Mouse (Mus musculus) hindbrain, embryonic 12.5 days (tissue): Measurements from ENCODE around the gene Btn1a1. TPM values are rescaled to one million over a fixed set of nuclear protein-coding genes. Genes with fewer than 3 reads are reported as not detected.

Experiments
- ATAC-seq: fragments of 200-750 bp; cut with Nextera tagmentation; 2 replicates; pipeline ENCODE4 v1.8.0; 2017; ENCODE audit warnings: moderate TSS enrichment; ENCODE audit not compliant: low FRiP score
- H3K27ac ChIP-seq: fragments of 300-500 bp; sonication (generic); 2 replicates; pipeline ENCODE4 v1.5.1; 2016; ENCODE audit warnings: mild to moderate bottlenecking
- H3K27me3 ChIP-seq: fragments of 300-500 bp; sonication (generic); 2 replicates; pipeline ENCODE4 v1.6.1; 2016; ENCODE audit warnings: mild to moderate bottlenecking
- H3K36me3 ChIP-seq: fragments of 300-500 bp; sonication (generic); 2 replicates; pipeline ENCODE4 v1.6.1; 2016; ENCODE audit warnings: mild to moderate bottlenecking
- H3K4me1 ChIP-seq: fragments of 300-500 bp; sonication (generic); 2 replicates; pipeline ENCODE4 v1.6.1; 2016
- H3K4me2 ChIP-seq: fragments of 300-500 bp; sonication (generic); replicated peaks from 2 replicates; pipeline ENCODE4 v1.6.1; 2016; ENCODE audit warnings: mild to moderate bottlenecking
- H3K4me3 ChIP-seq: fragments of 300-500 bp; sonication (generic); 2 replicates; pipeline ENCODE4 v1.5.1; 2016; ENCODE audit warnings: mild to moderate bottlenecking
- H3K9ac ChIP-seq: fragments of 300-500 bp; sonication (generic); 2 replicates; pipeline ENCODE4 v1.6.1; 2016; ENCODE audit warnings: mild to moderate bottlenecking, moderate library complexity
- H3K9me3 ChIP-seq: fragments of 300-500 bp; sonication (generic); replicated peaks from 2 replicates; pipeline ENCODE4 v1.6.1; 2016; ENCODE audit warnings: mild to moderate bottlenecking
- WGBS: fragments of 180-500 bp; shearing (Covaris S2); methylation state at CpG from one replicate; pipeline ENCODE4 v1.1.7; 2016; 5-methylcytosine and 5-hydroxymethylcytosine counted together
- polyA plus RNA-seq: library from polyadenylated mRNA; unstranded; fragments of >200 nt; fragmentation: Nextera tagmentation; extraction: Ambion mirVana; gene quantifications from 2 replicates; pipeline ENCODE4 v1.2.1, GENCODE M21; 2016

Gene Btn1a1
- polyA plus RNA-seq, 1 experiment from 2014 or later = not detected

GRCm38 (mm10) chr13:23500424-23501200, 34.9 kb upstream of the Btn1a1 start:
- no peaks in the 10 kb centered on the region for H3K9me3 ChIP-seq
- peak; percentile 69; the same call in 1 of the 2 replicates for ATAC-seq
- no peaks in the 10 kb centered on the region for H3K36me3 ChIP-seq
- H3K4me1 ChIP-seq = peaks cover 7% of the 10 kb centered on the region; the same call in 1 of the 2 replicates
- H3K4me2 ChIP-seq = 0 out of 2 replicates have a peak overlapping the region, but pooled peaks have one; percentile 2
- H3K27ac ChIP-seq = no peak overlapping the region
- no peak overlapping the region for H3K9ac ChIP-seq
- H3K27me3 ChIP-seq = peaks cover 11% of the 10 kb centered on the region
- no peak overlapping the region for H3K4me3 ChIP-seq
- WGBS = under 1% methylated on average over 17 of the region's 17 CpGs

GRCm38 (mm10) chr13:23499943-23500342, 34.2 kb upstream of the Btn1a1 start:
- Histone ChIP-seq H3K36me3 (no peaks in the 10 kb centered on the region), H3K9me3 (no peaks in the 10 kb centered on the region), H3K27me3 (peaks cover 11% of the 10 kb centered on the region), H3K27ac (no peak overlapping the region), H3K4me2 (no peak overlapping the region), H3K4me3 (no peak overlapping the region), H3K4me1 (peaks cover 6% of the 10 kb centered on the region; the same call in 1 of the 2 replicates), H3K9ac (no peak overlapping the region)
- WGBS = 5% methylated on average over 7 of the region's 7 CpGs
- ATAC-seq = no peak

- 5% methylated on average over 10 of the region's 10 CpGs for WGBS
- H3K9me3 ChIP-seq = no peaks in the 10 kb centered on the region
- no peaks in the 10 kb centered on the region for H3K36me3 ChIP-seq
- peaks cover 11% of the 10 kb centered on the region for H3K27me3 ChIP-seq
- ATAC-seq = no peak
- H3K4me2 ChIP-seq = peak overlapping the region; percentile 44
- H3K4me3 ChIP-seq = peak overlapping the region; percentile 24
- no peak overlapping the region for H3K27ac ChIP-seq
- peaks cover 6% of the 10 kb centered on the region; the same call in 1 of the 2 replicates for H3K4me1 ChIP-seq
- H3K9ac ChIP-seq = no peak overlapping the region
These were observed 33.0 kb upstream of the Btn1a1 start for GRCm38 (mm10) chr13:23498653-23499052.

GRCm38 (mm10) chr13:23497656-23498321, 32.1 kb upstream of the Btn1a1 start:
- WGBS = 2% methylated on average over 19 of the region's 19 CpGs
- H3K9me3 ChIP-seq = no peaks in the 10 kb centered on the region
- peaks cover 6% of the 10 kb centered on the region; the same call in 1 of the 2 replicates for H3K4me1 ChIP-seq
- H3K27ac ChIP-seq = no peak overlapping the region
- ATAC-seq = no peak
- H3K4me2 ChIP-seq = peak overlapping the region; percentile 44
- no peak overlapping the region for H3K9ac ChIP-seq
- no peaks in the 10 kb centered on the region for H3K36me3 ChIP-seq
- H3K27me3 ChIP-seq = peaks cover 11% of the 10 kb centered on the region
- H3K4me3 ChIP-seq = peak overlapping the region; percentile 24; the same call in 1 of the 2 replicates

GRCm38 (mm10) chr13:23495526-23495925, 29.8 kb upstream of the Btn1a1 start:
- 76% methylated on average over 6 of the region's 6 CpGs for WGBS
- H3K4me3 ChIP-seq = no peak overlapping the region
- no peaks in the 10 kb centered on the region for H3K36me3 ChIP-seq
- H3K9me3 ChIP-seq = no peaks in the 10 kb centered on the region
- H3K4me1 ChIP-seq = peaks cover 11% of the 10 kb centered on the region
- H3K27ac ChIP-seq = no peak overlapping the region
- H3K27me3 ChIP-seq = peaks cover 8% of the 10 kb centered on the region
- no peak overlapping the region for H3K4me2 ChIP-seq
- ATAC-seq = no peak
- H3K9ac ChIP-seq = no peak overlapping the region

- Histone ChIP-seq H3K4me2 (peak overlapping the region; percentile 45), H3K4me3 (peak overlapping the region; percentile 20), H3K9ac (0 out of 2 replicates have a peak overlapping the region, but pooled peaks have one; percentile 18), H3K27me3 (peaks cover 4% of the 10 kb centered on the region; the same call in 1 of the 2 replicates), H3K9me3 (no peaks in the 10 kb centered on the region), H3K27ac (no peak overlapping the region), H3K36me3 (no peaks in the 10 kb centered on the region), H3K4me1 (peaks cover 8% of the 10 kb centered on the region)
- no peak for ATAC-seq
- WGBS = 2% methylated on average over 14 of the region's 14 CpGs
These were observed 26.3 kb upstream of the Btn1a1 start for GRCm38 (mm10) chr13:23491990-23492389.

GRCm38 (mm10) chr13:23491263-23491662, 25.6 kb upstream of the Btn1a1 start:
- no peak for ATAC-seq
- Histone ChIP-seq H3K27me3 (peaks cover 4% of the 10 kb centered on the region; the same call in 1 of the 2 replicates), H3K9me3 (no peaks in the 10 kb centered on the region), H3K9ac (no peak overlapping the region), H3K36me3 (no peaks in the 10 kb centered on the region), H3K4me1 (peaks cover 8% of the 10 kb centered on the region), H3K4me2 (no peak overlapping the region), H3K4me3 (no peak overlapping the region), H3K27ac (no peak overlapping the region)
- WGBS = 8% methylated on average over 1 of the region's 1 CpGs

- Histone ChIP-seq H3K27me3 (peaks cover 4% of the 10 kb centered on the region; the same call in 1 of the 2 replicates), H3K36me3 (no peaks in the 10 kb centered on the region), H3K9ac (no peak overlapping the region), H3K27ac (no peak overlapping the region), H3K4me2 (no peak overlapping the region), H3K4me3 (no peak overlapping the region), H3K4me1 (peaks cover 8% of the 10 kb centered on the region), H3K9me3 (no peaks in the 10 kb centered on the region)
- WGBS = 72% methylated on average over 1 of the region's 1 CpGs
- ATAC-seq = no peak
These were observed 25.2 kb upstream of the Btn1a1 start for GRCm38 (mm10) chr13:23490863-23491262.

GRCm38 (mm10) chr13:23488400-23489322, 23.0 kb upstream of the Btn1a1 start, which contains the start of gene Btn2a2:
Gene Btn2a2 (minus strand): TSS chr13:23488857.
- no peak within 1 kb of the TSS for H3K27ac ChIP-seq

GRCm38 (mm10) chr13:23485271-23485670, 19.6 kb upstream of the Btn1a1 start:
- H3K9ac ChIP-seq = no peak overlapping the region
- H3K4me2 ChIP-seq = no peak overlapping the region
- 53% methylated on average over 5 of the region's 5 CpGs for WGBS
- H3K4me3 ChIP-seq = no peak overlapping the region
- H3K4me1 ChIP-seq = peaks cover 3% of the 10 kb centered on the region; the same call in 1 of the 2 replicates
- H3K27me3 ChIP-seq = 0 out of 2 replicates have a peak, but pooled peaks cover 4% of the 10 kb centered on the region
- ATAC-seq = no peak
- H3K36me3 ChIP-seq = no peaks in the 10 kb centered on the region
- H3K9me3 ChIP-seq = no peaks in the 10 kb centered on the region
- H3K27ac ChIP-seq = no peak overlapping the region

More at GRCm38 (mm10) chr13:23488400-23489322, 23.0 kb upstream of the Btn1a1 start, which contains the start of gene Btn2a2:
- ATAC-seq = peak; percentile 94
- Histone ChIP-seq H3K36me3 (no peaks in the 10 kb centered on the region), H3K27me3 (peaks cover 4% of the 10 kb centered on the region; the same call in 1 of the 2 replicates), H3K4me3 (peak within 1 kb of the TSS; percentile 21), H3K4me1 (peaks cover 8% of the 10 kb centered on the region), H3K9me3 (no peaks in the 10 kb centered on the region), H3K9ac (peak within 1 kb of the TSS; percentile 39; the same call in 1 of the 2 replicates), H3K4me2 (peak within 1 kb of the TSS; percentile 54)
- 5% methylated on average over 13 of the region's 14 CpGs for WGBS

- H3K4me1 ChIP-seq = 0 out of 2 replicates have a peak, but pooled peaks cover under 1% of the 10 kb centered on the region
- no peaks in the 10 kb centered on the region for H3K9me3 ChIP-seq
- no peak overlapping the region for H3K4me3 ChIP-seq
- H3K27ac ChIP-seq = no peak overlapping the region
- WGBS = 94% methylated on average over 2 of the region's 2 CpGs
- H3K4me2 ChIP-seq = no peak overlapping the region
- no peak overlapping the region for H3K9ac ChIP-seq
- no peaks in the 10 kb centered on the region for H3K36me3 ChIP-seq
- ATAC-seq = no peak
- H3K27me3 ChIP-seq = 0 out of 2 replicates have a peak, but pooled peaks cover 4% of the 10 kb centered on the region
These were observed 17.5 kb upstream of the Btn1a1 start for GRCm38 (mm10) chr13:23483153-23483552.
